Mouse (Mus musculus): ENCODE results near the gene Tff2.

DNA sequence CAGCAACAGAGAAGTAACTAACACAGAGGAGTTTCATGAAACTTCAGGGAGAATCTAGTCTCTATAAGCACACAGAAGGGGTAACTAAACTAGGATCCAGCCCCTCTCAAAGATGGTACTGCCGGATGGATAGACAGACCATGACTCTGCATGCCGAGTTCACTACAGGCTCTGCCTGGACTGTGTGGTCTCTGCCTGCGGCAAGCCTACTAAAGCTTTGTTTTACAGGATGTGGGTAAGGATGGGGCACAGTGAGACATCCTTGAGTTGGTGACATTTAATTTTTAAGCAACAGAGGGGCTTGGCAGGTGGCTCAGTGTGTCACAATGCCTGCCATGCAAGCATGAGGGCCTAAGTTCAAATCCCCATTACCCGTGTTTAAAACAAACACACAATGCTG, 32.2 kb upstream of the Tff2 start:
- no peak for TF ChIP-seq CTCF (IDR thresholded peaks at IDR 0.05 in 2 of 3, conservative IDR thresholded peaks at IDR 0.05 in 1 of 3; ENCODE audit: control insufficient read depth in 1 of 3, insufficient read depth in 1 of 3, low read depth in 2 of 3, low read length in 3 of 3, poor library complexity in 1 of 3, severe bottlenecking in 1 of 3)
- no peak for TF ChIP-seq MAZ (IDR thresholded peaks at IDR 0.05; ENCODE audit: low read depth, low read length)
- no peak for TF ChIP-seq USF1 (IDR thresholded peaks at IDR 0.05; ENCODE audit: low read depth, low read length)
- TF ChIP-seq KAT2A (conservative IDR thresholded peaks at IDR 0.05; ENCODE audit: low read depth, low read length) = no peak
- no peak for TF ChIP-seq SMC3 (IDR thresholded peaks at IDR 0.05; ENCODE audit: low read depth, low read length)
- TF ChIP-seq TCF12 (IDR thresholded peaks at IDR 0.05; ENCODE audit: low read depth, low read length) = no peak
- TF ChIP-seq ZMIZ1 (IDR thresholded peaks at IDR 0.05; ENCODE audit: low read depth, low read length) = no peak
- TF ChIP-seq ZNF384 (IDR thresholded peaks at IDR 0.05; ENCODE audit: low read depth, low read length) = no peak
- TF ChIP-seq CHD1 (IDR thresholded peaks at IDR 0.05; ENCODE audit: low read depth, low read length) = no peak
- no peak for TF ChIP-seq EP300 (IDR thresholded peaks at IDR 0.05; ENCODE audit: low read depth in 1 of 2, low read length in 2 of 2)
- TF ChIP-seq POLR2A (IDR thresholded peaks at IDR 0.05; ENCODE audit: control insufficient read depth in 1 of 2, insufficient read depth in 1 of 2, low read depth in 1 of 2, low read length in 2 of 2, poor library complexity in 1 of 2) = no peak
- TF ChIP-seq ZC3H11A (IDR thresholded peaks at IDR 0.05; ENCODE audit: low read depth, low read length) = no peak
